8 mouse cellular contexts compared by ENCODE assay signal in genomic region chr11:78301357-78302084, GRCm38 (mm10). TPM values are rescaled to one million over a fixed set of nuclear protein-coding genes. Genes with fewer than 3 reads are reported as not detected.
A peak's percentile ranks its signal among the peaks of the same experiment; 100 is the strongest.
DNase-seq lines count a peak whose midpoint lies in the region; ATAC-seq lines count a peak whose summit lies in the region.

TSS of gene Spag5 (plus strand) at chr11:78301529.

- peak; percentile 94 for ATAC-seq in heart, embryonic 13.5 days (ENCODE audit: extremely low read depth, insufficient number of reproducible peaks, low FRiP score, low TSS enrichment)
- ATAC-seq in liver, embryonic 12.5 days = peak; percentile 98
- ATAC-seq in stomach, embryonic 15.5 days (ENCODE audit: insufficient read depth, low FRiP score, low read depth) = peak; percentile 99

- no peak within 1 kb of the TSS for H3K27ac ChIP-seq in brown adipose tissue, adult 24 weeks (replicated peaks; ENCODE audit: low read depth, low read length)
- H3K27ac ChIP-seq in heart, embryonic 13.5 days (replicated peaks) = peak within 1 kb of the TSS; percentile 80
- peak within 1 kb of the TSS; percentile 88 for H3K27ac ChIP-seq in liver, embryonic 12.5 days
- peak within 1 kb of the TSS; percentile 62 for H3K27ac ChIP-seq in stomach, embryonic 15.5 days

- under 1% methylated on average over 49 of the region's 49 CpGs for WGBS in heart, embryonic 13.5 days
- WGBS in liver, embryonic 12.5 days (ENCODE audit: insufficient replicate concordance) = under 1% methylated on average over 49 of the region's 49 CpGs
- under 1% methylated on average over 49 of the region's 49 CpGs for WGBS in stomach, embryonic 15.5 days

- H3K4me1 ChIP-seq in brown adipose tissue, adult 24 weeks (ENCODE audit: control insufficient read depth, insufficient read depth, insufficient read length, low read length) = peaks cover 3% of the 10 kb centered on the region; the same call in 1 of the 2 replicates
- H3K4me1 ChIP-seq in heart, embryonic 13.5 days = peaks cover 33% of the 10 kb centered on the region
- H3K4me1 ChIP-seq in liver, embryonic 12.5 days = peaks cover 46% of the 10 kb centered on the region
- H3K4me1 ChIP-seq in stomach, embryonic 15.5 days = no peaks in the 10 kb centered on the region

- peak; percentile 95 for DNase-seq in CD4-positive, CD25-positive, alpha-beta regulatory T cell, adult 2 months (ENCODE audit: low read depth, low spot score)
- peak; percentile 21 for DNase-seq in fat pad, adult 2 months (ENCODE audit: extremely low read depth, low read depth, low spot score)
- peak; percentile 93 for DNase-seq in kidney, postnatal 10 days
- peak; percentile 86 for DNase-seq in natural killer cell, adult 2 months (ENCODE audit: low spot score in 2 of 2)

- H3K4me2 ChIP-seq in heart, embryonic 13.5 days = peak within 1 kb of the TSS; percentile 92
- H3K4me2 ChIP-seq in liver, embryonic 12.5 days = peak within 1 kb of the TSS; percentile 78
- H3K4me2 ChIP-seq in stomach, embryonic 15.5 days = peak within 1 kb of the TSS; percentile 81

- H3K36me3 ChIP-seq in heart, embryonic 13.5 days = peaks cover 34% of the 10 kb centered on the region
- H3K36me3 ChIP-seq in liver, embryonic 12.5 days = peaks cover 35% of the 10 kb centered on the region
- H3K36me3 ChIP-seq in stomach, embryonic 15.5 days = peaks cover 9% of the 10 kb centered on the region; the same call in 1 of the 2 replicates

- H3K9me3 ChIP-seq in heart, embryonic 13.5 days = no peaks in the 10 kb centered on the region
- H3K9me3 ChIP-seq in liver, embryonic 12.5 days (replicated peaks) = no peaks in the 10 kb centered on the region
- H3K9me3 ChIP-seq in stomach, embryonic 15.5 days = no peaks in the 10 kb centered on the region

- H3K27me3 ChIP-seq in heart, embryonic 13.5 days (replicated peaks) = no peaks in the 10 kb centered on the region
- H3K27me3 ChIP-seq in liver, embryonic 12.5 days (replicated peaks) = no peaks in the 10 kb centered on the region
- no peaks in the 10 kb centered on the region for H3K27me3 ChIP-seq in stomach, embryonic 15.5 days (replicated peaks)

- H3K4me3 ChIP-seq in brown adipose tissue, adult 24 weeks (ENCODE audit: insufficient read depth, low read depth, low read length) = peak within 1 kb of the TSS; percentile 48
- H3K4me3 ChIP-seq in heart, embryonic 13.5 days = peak within 1 kb of the TSS; percentile 86
- peak within 1 kb of the TSS; percentile 81 for H3K4me3 ChIP-seq in liver, embryonic 12.5 days
- peak within 1 kb of the TSS; percentile 68 for H3K4me3 ChIP-seq in stomach, embryonic 15.5 days (replicated peaks)

- peak within 1 kb of the TSS; percentile 92 for H3K9ac ChIP-seq in heart, embryonic 13.5 days
- H3K9ac ChIP-seq in liver, embryonic 12.5 days = peak within 1 kb of the TSS; percentile 87
- peak within 1 kb of the TSS; percentile 40 for H3K9ac ChIP-seq in stomach, embryonic 15.5 days

RNA-seq across cellular contexts. Expression of gene Spag5, which starts in this region (rescaled TPM):
- 0.29 and 0.87 TPM in 2 replicates for polyA plus RNA-seq in brown adipose tissue, adult 24 weeks (2012; ENCODE audit: insufficient read depth, insufficient read length, missing spikeins)
- polyA plus RNA-seq in heart, embryonic 13.5 days (2015; fragmentation: Nextera tagmentation; extraction: Ambion mirVana) = 24.5 and 25.5 TPM in 2 replicates
- 38.6 and 40.0 TPM in 2 replicates for polyA plus RNA-seq in liver, embryonic 12.5 days (2016; fragmentation: Nextera tagmentation; extraction: Ambion mirVana)
- 33.3 and 34.6 TPM in 2 replicates for polyA plus RNA-seq in stomach, embryonic 15.5 days (2015; fragmentation: Nextera tagmentation; extraction: Ambion mirVana)

Comparison
In these comparisons a context has a peak if more than half of its experiments do, and no peak if none do; other contexts are left out.
1. RNA of gene Spag5 (polyA plus RNA-seq): 38.6 to 40.0 TPM in liver, embryonic 12.5 days, 33.3 to 34.6 TPM in stomach, embryonic 15.5 days and 24.5 to 25.5 TPM in heart, embryonic 13.5 days; 0.29 to 0.87 TPM in brown adipose tissue, adult 24 weeks; every median in the first group is over 10 times any median in the second.
2. DNase-seq: peak in every context shown above with its lines; median percentile 95 in CD4-positive, CD25-positive, alpha-beta regulatory T cell, adult 2 months; 93 in kidney, postnatal 10 days; 86 in natural killer cell, adult 2 months; 21 in fat pad, adult 2 months.
3. H3K9ac ChIP-seq: peak in every context shown above with its lines; median percentile 92 in heart, embryonic 13.5 days; 87 in liver, embryonic 12.5 days; 40 in stomach, embryonic 15.5 days.
4. Peak in every context shown above with its lines, with median percentiles within 50 percentile points of each other: H3K4me3 ChIP-seq, ATAC-seq and H3K4me2 ChIP-seq.